Mouse (Mus musculus) forebrain, embryonic 10.5 days (tissue): ENCODE measurements around the gene Leprot. TPM values are rescaled to one million over a fixed set of nuclear protein-coding genes. Genes with fewer than 3 reads are reported as not detected.
A peak's percentile ranks its signal among the peaks of the same experiment; 100 is the strongest.

Source experiments
- DNase-seq: peaks from one replicate; pipeline ENCODE4 v3.0.0-alpha.2; 2017; ENCODE audit warnings: low spot score; ENCODE audit errors: extremely low spot score
- H3K27ac ChIP-seq: fragments of 300-500 bp; sonication (generic); 2 replicates; pipeline ENCODE4 v1.5.1; 2016; ENCODE audit warnings: mild to moderate bottlenecking
- H3K27me3 ChIP-seq: fragments of 300-500 bp; sonication (generic); 2 replicates; pipeline ENCODE4 v1.6.1; 2016; ENCODE audit warnings: mild to moderate bottlenecking; ENCODE audit not compliant: poor library complexity, severe bottlenecking
- H3K36me3 ChIP-seq: fragments of 300-500 bp; sonication (generic); replicated peaks from 2 replicates; pipeline ENCODE4 v1.6.1; 2016; ENCODE audit warnings: mild to moderate bottlenecking, moderate library complexity
- H3K4me1 ChIP-seq: fragments of 300-500 bp; sonication (generic); 2 replicates; pipeline ENCODE4 v1.6.1; 2016
- H3K4me3 ChIP-seq: fragments of 300-500 bp; sonication (generic); 2 replicates; pipeline ENCODE4 v1.5.1; 2016; ENCODE audit warnings: mild to moderate bottlenecking, moderate library complexity
- H3K9me3 ChIP-seq: fragments of 300-500 bp; sonication (generic); 2 replicates; pipeline ENCODE4 v1.6.1; 2016; ENCODE audit warnings: mild to moderate bottlenecking, moderate library complexity
- WGBS: fragments of 180-500 bp; shearing (Covaris S2); methylation state at CpG from one replicate; pipeline ENCODE4 v1.1.7; 2016; 5-methylcytosine and 5-hydroxymethylcytosine counted together
- polyA plus RNA-seq: library from polyadenylated mRNA; unstranded; fragments of >200 nt; fragmentation: Nextera tagmentation; extraction: Ambion mirVana; gene quantifications from 2 replicates; pipeline ENCODE4 v1.2.1, GENCODE M21; 2016

Leprot gene
- polyA plus RNA-seq, 1 experiment from 2014 or later = 56.8 TPM

- under 1% methylated on average over 20 of the region's 20 CpGs for WGBS
- no peaks in the 10 kb centered on the region for H3K9me3 ChIP-seq
- no peak for DNase-seq
These were observed 591 bp downstream of the Leprot start for GRCm38 (mm10) chr4:101647976-101648642.

DNA sequence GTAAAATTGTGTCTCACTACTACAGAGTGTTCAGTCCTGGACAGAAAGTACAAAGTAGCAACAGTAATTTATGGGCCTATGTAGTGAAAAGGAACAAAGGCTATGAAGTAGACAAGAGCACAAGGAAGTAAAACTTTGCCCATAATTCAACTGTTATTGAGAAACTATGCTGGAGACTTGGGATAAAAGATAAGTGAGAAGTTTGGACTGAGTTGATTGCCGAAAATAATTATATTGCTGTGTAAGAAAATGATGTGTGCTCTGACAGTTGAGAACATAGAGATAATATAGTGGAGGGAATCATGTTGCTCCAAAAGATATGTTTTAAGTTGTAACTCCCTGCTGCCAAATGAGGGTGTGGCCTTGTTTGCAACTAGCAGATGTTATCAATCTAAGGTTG lies 1.2 kb downstream of the Leprot start:
- WGBS = 90% methylated on average over 1 of the region's 1 CpGs
- peak overlapping the region; percentile 96 for H3K27ac ChIP-seq

More at GRCm38 (mm10) chr4:101647976-101648642, 591 bp downstream of the Leprot start:
- Histone ChIP-seq H3K4me1 (peaks cover 21% of the 10 kb centered on the region), H3K36me3 (no peaks in the 10 kb centered on the region), H3K4me3 (peak overlapping the region; percentile 84), H3K27ac (peak overlapping the region; percentile 96), H3K27me3 (no peaks in the 10 kb centered on the region)

DNA sequence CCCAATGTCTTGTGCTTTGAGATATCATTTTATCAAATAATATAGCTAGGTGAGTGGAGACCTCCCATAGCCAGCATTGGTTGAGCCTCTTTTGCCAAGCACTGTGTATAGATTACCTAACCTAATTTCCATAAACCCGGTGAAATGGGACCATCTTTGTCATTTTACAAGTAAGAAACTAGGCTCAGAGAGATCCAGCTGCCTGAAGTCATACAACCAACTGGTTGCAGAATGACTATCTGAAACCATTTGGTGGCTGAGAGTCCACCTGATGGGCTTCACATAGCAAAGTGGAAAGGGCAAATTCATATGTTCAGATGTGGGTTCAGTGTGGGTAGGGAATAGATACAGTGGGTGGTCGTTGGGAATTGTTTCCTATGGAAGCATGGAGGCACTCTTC lies 3.4 kb downstream of the Leprot start:
- H3K27ac ChIP-seq = no peak overlapping the region
- 0 out of 2 replicates have a peak, but pooled peaks cover 2% of the 10 kb centered on the region for H3K36me3 ChIP-seq
- H3K27me3 ChIP-seq = no peaks in the 10 kb centered on the region
- WGBS = 90% methylated on average over 2 of the region's 2 CpGs
- peaks cover 21% of the 10 kb centered on the region for H3K4me1 ChIP-seq
- H3K4me3 ChIP-seq = no peak overlapping the region
- no peaks in the 10 kb centered on the region for H3K9me3 ChIP-seq
- DNase-seq = no peak

More for the DNA sequence above, 1.2 kb downstream of the Leprot start:
- no peaks in the 10 kb centered on the region for H3K36me3 ChIP-seq
- DNase-seq = no peak
- peaks cover 21% of the 10 kb centered on the region for H3K4me1 ChIP-seq
- no peaks in the 10 kb centered on the region for H3K27me3 ChIP-seq
- peak overlapping the region; percentile 84 for H3K4me3 ChIP-seq
- H3K9me3 ChIP-seq = no peaks in the 10 kb centered on the region

DNA sequence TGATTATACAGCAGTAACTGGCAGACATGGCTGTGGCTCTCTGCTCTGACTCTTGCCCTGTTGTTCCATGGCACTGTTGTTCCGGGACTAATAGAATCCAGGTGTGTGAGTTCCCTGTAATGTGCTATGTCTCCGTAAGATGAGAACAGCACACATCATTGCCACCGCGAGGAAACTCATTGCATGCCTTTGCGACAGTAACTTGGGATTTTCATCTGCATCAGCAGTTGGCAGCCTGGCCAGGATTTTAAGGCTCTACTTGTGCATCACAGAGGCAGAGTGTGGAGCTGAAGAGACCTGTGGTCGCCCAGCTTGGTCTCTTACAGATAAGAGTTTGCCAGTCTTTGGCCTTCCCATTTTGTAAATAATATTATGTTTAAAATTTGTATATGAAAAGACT lies 6.7 kb downstream of the Leprot start:
- no peak overlapping the region for H3K4me3 ChIP-seq
- WGBS = 73% methylated on average over 6 of the region's 6 CpGs
- no peaks in the 10 kb centered on the region for H3K9me3 ChIP-seq
- DNase-seq = no peak
- peaks cover 5% of the 10 kb centered on the region; the same call in 1 of the 2 replicates for H3K4me1 ChIP-seq
- no peaks in the 10 kb centered on the region for H3K27me3 ChIP-seq
- H3K27ac ChIP-seq = no peak overlapping the region
- peaks cover 28% of the 10 kb centered on the region for H3K36me3 ChIP-seq

GRCm38 (mm10) chr4:101654788-101655414 lies 7.4 kb downstream of the Leprot start:
- H3K27ac ChIP-seq = no peak overlapping the region
- 85% methylated on average over 4 of the region's 4 CpGs for WGBS
- H3K4me1 ChIP-seq = no peaks in the 10 kb centered on the region; the same call in 1 of the 2 replicates
- H3K36me3 ChIP-seq = peaks cover 34% of the 10 kb centered on the region
- DNase-seq = no peak
- H3K9me3 ChIP-seq = no peaks in the 10 kb centered on the region
- no peak overlapping the region for H3K4me3 ChIP-seq
- H3K27me3 ChIP-seq = no peaks in the 10 kb centered on the region

GRCm38 (mm10) chr4:101655415-101655790 lies 7.9 kb downstream of the Leprot start:
- DNase-seq = no peak

DNA sequence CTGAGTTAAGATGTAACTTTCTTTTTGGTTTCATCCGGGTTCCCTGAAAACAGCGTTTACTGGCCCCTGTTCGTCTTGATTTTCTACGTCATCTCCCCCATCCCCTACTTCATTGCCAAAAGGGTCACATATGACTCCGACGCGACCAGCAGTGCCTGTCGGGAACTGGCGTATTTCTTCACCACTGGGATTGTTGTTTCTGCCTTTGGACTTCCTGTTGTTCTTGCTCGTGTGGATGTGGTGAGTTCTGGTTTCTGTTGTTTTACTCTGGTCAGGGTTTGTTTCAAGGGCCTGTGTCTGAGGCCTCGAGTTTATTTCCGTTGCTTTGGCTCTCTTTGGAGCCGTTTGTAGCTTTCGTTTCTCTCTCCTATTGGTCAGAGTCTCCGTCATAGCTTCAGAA lies 8.5 kb downstream of the Leprot start:
- no peak for DNase-seq
- Histone ChIP-seq H3K27ac (no peak overlapping the region), H3K4me3 (no peak overlapping the region), H3K9me3 (no peaks in the 10 kb centered on the region), H3K4me1 (no peaks in the 10 kb centered on the region; the same call in 1 of the 2 replicates), H3K36me3 (peaks cover 46% of the 10 kb centered on the region), H3K27me3 (no peaks in the 10 kb centered on the region)
- 90% methylated on average over 15 of the region's 15 CpGs for WGBS

More at GRCm38 (mm10) chr4:101655415-101655790, 7.9 kb downstream of the Leprot start:
- H3K27ac ChIP-seq = no peak overlapping the region
- H3K36me3 ChIP-seq = peaks cover 39% of the 10 kb centered on the region
- no peaks in the 10 kb centered on the region; the same call in 1 of the 2 replicates for H3K4me1 ChIP-seq
- no peaks in the 10 kb centered on the region for H3K9me3 ChIP-seq
- H3K27me3 ChIP-seq = no peaks in the 10 kb centered on the region
- H3K4me3 ChIP-seq = no peak overlapping the region
- WGBS = 95% methylated on average over 7 of the region's 7 CpGs

DNA sequence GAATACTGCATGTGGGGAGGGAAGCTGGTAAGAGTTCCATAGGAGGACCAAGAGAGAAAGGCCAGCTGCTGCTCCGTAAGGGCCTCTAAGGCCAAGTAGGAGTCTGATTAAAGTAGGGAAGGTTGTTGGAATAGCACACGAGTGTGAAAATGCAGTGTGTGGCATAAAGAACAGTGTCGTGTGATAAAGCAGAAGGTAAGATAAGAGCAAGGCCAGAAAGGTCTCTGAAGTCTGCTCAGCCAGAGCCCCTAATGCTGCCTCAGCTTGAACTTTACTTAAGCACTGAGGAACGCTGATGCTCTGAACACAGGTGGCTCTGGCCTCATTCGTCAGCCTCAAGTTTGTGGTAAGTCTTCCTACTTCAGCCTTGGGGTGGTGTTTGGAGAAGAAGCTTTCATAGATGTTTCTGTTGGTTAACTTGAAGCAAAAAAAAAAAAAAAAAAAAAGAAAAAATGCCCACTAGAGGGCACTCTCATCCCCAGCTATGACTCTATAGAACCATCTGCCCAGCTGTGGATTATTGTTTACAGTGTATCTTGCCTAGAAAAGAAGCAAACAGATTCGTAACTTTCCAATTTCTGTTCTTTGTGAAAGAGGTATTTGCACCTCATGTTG lies 9.5 kb downstream of the Leprot start:
- no peak overlapping the region for H3K4me3 ChIP-seq
- WGBS = 69% methylated on average over 6 of the region's 6 CpGs
- no peaks in the 10 kb centered on the region; the same call in 1 of the 2 replicates for H3K4me1 ChIP-seq
- no peaks in the 10 kb centered on the region for H3K9me3 ChIP-seq
- H3K36me3 ChIP-seq = peaks cover 55% of the 10 kb centered on the region
- H3K27ac ChIP-seq = no peak overlapping the region
- H3K27me3 ChIP-seq = no peaks in the 10 kb centered on the region
- no peak for DNase-seq

DNA sequence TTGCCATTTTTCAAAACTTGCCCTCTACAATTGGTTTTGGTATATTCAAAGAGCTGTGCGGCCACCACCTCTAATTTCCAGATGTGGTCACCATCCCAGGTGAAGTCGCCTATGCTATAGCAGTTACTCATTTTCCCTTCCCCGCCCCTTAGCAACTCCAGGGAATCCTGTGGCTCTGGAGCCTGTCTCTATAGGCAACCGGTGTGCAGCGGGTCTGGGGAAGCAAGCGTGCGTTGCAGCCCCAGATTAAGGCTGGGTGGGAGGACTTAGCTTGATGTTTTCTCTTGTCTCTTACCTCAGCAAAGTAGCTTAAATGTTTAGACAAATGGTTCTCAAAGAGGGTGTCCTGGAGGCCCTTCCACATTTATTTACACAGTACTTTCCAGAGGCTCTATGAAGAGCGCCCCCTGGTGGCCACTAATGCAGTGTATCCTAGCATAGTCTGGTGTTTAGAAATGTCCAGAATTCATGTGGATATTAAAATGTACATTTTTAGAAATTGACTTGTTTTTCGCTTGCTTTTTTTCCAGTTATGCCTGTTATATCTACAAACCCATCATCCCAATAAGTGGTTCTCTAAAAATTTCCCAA lies 16.7 kb downstream of the Leprot start:
- Histone ChIP-seq H3K27ac (no peak overlapping the region), H3K27me3 (no peaks in the 10 kb centered on the region), H3K4me1 (peaks cover 3% of the 10 kb centered on the region), H3K4me3 (no peak overlapping the region), H3K9me3 (peaks cover 5% of the 10 kb centered on the region; the same call in 1 of the 2 replicates), H3K36me3 (peaks cover 45% of the 10 kb centered on the region)
- WGBS = 70% methylated on average over 9 of the region's 9 CpGs
- DNase-seq = peak; percentile 33

DNA sequence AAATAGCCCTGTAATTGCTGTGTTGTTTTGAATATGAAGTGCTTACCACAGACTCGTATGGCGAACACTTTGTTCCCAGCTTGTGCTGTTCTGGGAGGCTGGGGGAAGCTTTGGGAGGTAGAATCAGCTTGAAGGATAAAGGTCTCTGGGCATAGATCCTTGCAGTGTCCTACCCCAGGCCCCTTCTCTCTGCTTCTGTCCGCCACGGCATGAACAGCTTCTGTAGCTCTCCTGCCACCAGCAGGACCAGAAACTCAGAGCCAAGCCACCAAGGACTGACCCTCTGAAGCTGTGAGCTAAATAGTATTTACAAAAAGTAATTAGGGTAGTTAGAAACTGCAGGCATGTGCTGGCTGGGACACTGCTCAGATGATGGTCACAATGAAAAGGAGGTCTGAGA lies 17.2 kb downstream of the Leprot start:
- Histone ChIP-seq H3K9me3 (peaks cover 5% of the 10 kb centered on the region; the same call in 1 of the 2 replicates), H3K4me3 (no peak overlapping the region), H3K4me1 (peaks cover 5% of the 10 kb centered on the region), H3K27me3 (no peaks in the 10 kb centered on the region), H3K36me3 (peaks cover 40% of the 10 kb centered on the region), H3K27ac (no peak overlapping the region)
- DNase-seq = no peak
- WGBS = 93% methylated on average over 4 of the region's 4 CpGs

DNA sequence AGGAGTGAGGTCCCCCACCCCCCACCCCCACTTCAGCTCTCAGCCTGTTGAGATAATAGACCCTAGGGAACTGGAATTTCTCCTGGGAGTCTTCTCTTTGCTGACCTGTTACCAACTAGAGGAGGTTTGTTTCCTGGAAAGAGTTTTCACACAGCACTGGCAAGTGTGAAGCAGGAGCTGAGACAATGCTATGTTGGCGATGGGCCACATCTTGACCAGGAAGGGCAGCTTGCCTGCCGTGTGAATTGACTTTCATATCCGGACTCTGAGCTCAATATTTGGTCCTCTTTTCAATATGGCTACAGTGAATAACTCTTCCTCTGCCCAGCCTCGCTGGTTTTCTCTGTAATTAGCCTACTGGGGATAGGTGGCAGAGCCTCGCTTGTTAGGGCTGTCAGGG lies 21.6 kb downstream of the Leprot start:
- Histone ChIP-seq H3K4me3 (no peak overlapping the region), H3K36me3 (peaks cover 2% of the 10 kb centered on the region; the same call in 1 of the 2 replicates), H3K4me1 (peaks cover 7% of the 10 kb centered on the region), H3K9me3 (peaks cover 5% of the 10 kb centered on the region; the same call in 1 of the 2 replicates), H3K27me3 (no peaks in the 10 kb centered on the region), H3K27ac (no peak overlapping the region)
- WGBS = 69% methylated on average over 5 of the region's 5 CpGs
- no peak for DNase-seq

DNA sequence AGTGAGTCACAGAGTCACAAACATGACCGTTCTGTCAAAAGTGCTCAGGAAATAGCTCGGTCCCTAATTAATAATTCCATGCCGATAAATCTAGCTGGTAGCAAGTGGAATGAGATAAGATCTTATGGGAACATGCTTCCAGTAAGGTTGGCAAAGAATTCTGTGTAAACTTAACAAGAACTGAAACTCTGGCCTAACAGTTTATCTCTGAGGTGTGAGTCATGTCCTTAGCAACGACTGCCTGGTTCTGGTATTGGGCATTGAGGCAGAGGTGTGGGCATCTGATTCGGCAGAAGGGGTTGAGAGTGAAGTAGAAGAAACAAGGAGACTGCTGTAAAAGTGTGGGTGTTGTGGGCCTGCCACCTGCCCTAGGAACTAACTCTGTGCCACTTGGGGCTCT lies 22.3 kb downstream of the Leprot start:
- Histone ChIP-seq H3K4me3 (no peak overlapping the region), H3K27ac (no peak overlapping the region), H3K4me1 (peaks cover 7% of the 10 kb centered on the region), H3K27me3 (no peaks in the 10 kb centered on the region), H3K9me3 (peaks cover 5% of the 10 kb centered on the region; the same call in 1 of the 2 replicates), H3K36me3 (peaks cover 1% of the 10 kb centered on the region; the same call in 1 of the 2 replicates)
- WGBS = 93% methylated on average over 5 of the region's 5 CpGs
- DNase-seq = no peak
